In the genomic region with DNA sequence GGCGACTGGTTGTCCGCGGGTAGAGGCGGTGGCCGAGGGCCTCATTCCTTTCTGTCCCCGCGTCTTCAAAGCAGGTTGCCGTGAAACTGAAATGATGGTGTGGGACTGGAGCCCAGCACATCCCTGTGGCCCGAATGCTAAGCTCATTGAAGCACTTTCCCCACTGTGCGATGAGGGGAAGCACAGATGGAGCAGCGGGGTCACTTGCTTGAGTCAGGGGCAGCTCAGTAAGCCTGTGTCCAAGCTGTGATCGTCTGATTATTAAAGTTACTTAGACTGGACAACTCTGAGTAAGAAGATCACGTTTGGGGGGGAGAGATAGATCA, we compare ENCODE assay signal across 8 mouse cellular contexts. TPM values are rescaled to one million over a fixed set of nuclear protein-coding genes. Genes with fewer than 3 reads are reported as not detected.
DNase-seq lines count a peak whose midpoint lies in the region; ATAC-seq and TF ChIP-seq lines count a peak whose summit lies in the region.

No protein-coding gene starts in this region.

- WGBS in heart, embryonic 10.5 days: under 1% methylated on average over 13 of the region's 13 CpGs
- WGBS in forebrain, embryonic 11.5 days: 1% methylated on average over 13 of the region's 13 CpGs
- WGBS in liver, embryonic 12.5 days (ENCODE audit: insufficient replicate concordance): under 1% methylated on average over 13 of the region's 13 CpGs

- H3K79me3 ChIP-seq in C2C12 (ENCODE audit: low read depth): no peaks in the 10 kb centered on the region

- intact Hi-C loops in heart, postnatal 10 days (cut with DNase I): loop anchor here (1.0 to 10.0 kb wide), 4 partner anchors 25 to 199 kb away; no protein-coding TSS in a partner anchor

- no peak for TF ChIP-seq CTCF in C2C12 (IDR thresholded peaks at IDR 0.05; ENCODE audit: control insufficient read depth, insufficient read depth, insufficient read length)

- H3K27ac ChIP-seq in heart, embryonic 10.5 days: peak overlapping the region; percentile 87
- no peak overlapping the region for H3K27ac ChIP-seq in forebrain, embryonic 11.5 days (ENCODE audit: low read depth, low read length)
- H3K27ac ChIP-seq in liver, embryonic 12.5 days: no peak overlapping the region

- no peak for DNase-seq in heart, embryonic 10.5 days (ENCODE audit: low spot score)
- DNase-seq in heart, postnatal 10 days: no peak
- DNase-seq in forebrain, embryonic 11.5 days (ENCODE audit: low spot score): no peak
- no peak for DNase-seq in cerebellum, postnatal 14 days
- no peak for DNase-seq in layer of hippocampus, postnatal 36 days

- no peaks in the 10 kb centered on the region for H3K9me3 ChIP-seq in heart, embryonic 10.5 days
- H3K9me3 ChIP-seq in forebrain, embryonic 11.5 days (ENCODE audit: control insufficient read depth, low read length): no peaks in the 10 kb centered on the region
- H3K9me3 ChIP-seq in liver, embryonic 12.5 days (replicated peaks): no peaks in the 10 kb centered on the region

- H3K4me2 ChIP-seq in forebrain, embryonic 11.5 days (ENCODE audit: low read depth, low read length, severe bottlenecking): peak overlapping the region; percentile 92
- H3K4me2 ChIP-seq in liver, embryonic 12.5 days: peak overlapping the region; percentile 99

- peak overlapping the region; percentile 82 for H3ac ChIP-seq in C2C12 (ENCODE audit: control insufficient read depth, insufficient read length, low read depth)

- H3K36me3 ChIP-seq in heart, embryonic 10.5 days: peaks cover 19% of the 10 kb centered on the region
- peaks cover 5% of the 10 kb centered on the region for H3K36me3 ChIP-seq in C2C12 (ENCODE audit: control insufficient read depth, insufficient read depth)
- peaks cover 3% of the 10 kb centered on the region; the same call in 1 of the 2 replicates for H3K36me3 ChIP-seq in forebrain, embryonic 11.5 days (ENCODE audit: control insufficient read depth, insufficient read depth, low read length)
- peaks cover 20% of the 10 kb centered on the region for H3K36me3 ChIP-seq in liver, embryonic 12.5 days

- H3K27me3 ChIP-seq in heart, embryonic 10.5 days (ENCODE audit: insufficient read depth, poor library complexity, severe bottlenecking): no peaks in the 10 kb centered on the region
- no peaks in the 10 kb centered on the region for H3K27me3 ChIP-seq in C2C12 (ENCODE audit: control insufficient read depth, insufficient read depth, insufficient read length)
- no peaks in the 10 kb centered on the region for H3K27me3 ChIP-seq in forebrain, embryonic 11.5 days (ENCODE audit: control insufficient read depth, insufficient read depth, low read length)
- peaks cover 7% of the 10 kb centered on the region; the same call in 1 of the 2 replicates for H3K27me3 ChIP-seq in liver, embryonic 12.5 days (replicated peaks)

- H3K4me1 ChIP-seq in heart, embryonic 10.5 days: peaks cover 57% of the 10 kb centered on the region
- peaks cover 17% of the 10 kb centered on the region; the same call in 1 of the 2 replicates for H3K4me1 ChIP-seq in forebrain, embryonic 11.5 days (replicated peaks; ENCODE audit: control insufficient read depth, insufficient read depth, low read length)
- H3K4me1 ChIP-seq in liver, embryonic 12.5 days: peaks cover 55% of the 10 kb centered on the region

- peak overlapping the region; percentile 74 for H3K9ac ChIP-seq in forebrain, embryonic 11.5 days (ENCODE audit: low read length)
- H3K9ac ChIP-seq in liver, embryonic 12.5 days: peak overlapping the region; percentile 61

- no peak for ATAC-seq in forebrain, embryonic 11.5 days (replicated peaks; ENCODE audit: low FRiP score)
- peak; percentile 22; the same call in 1 of the 2 replicates for ATAC-seq in liver, embryonic 12.5 days
- no peak for ATAC-seq in cerebellum, adult (ENCODE audit: insufficient number of reproducible peaks, low FRiP score, low TSS enrichment)

- H3K79me2 ChIP-seq in C2C12 (ENCODE audit: control insufficient read depth, insufficient read depth): peaks cover 10% of the 10 kb centered on the region

- H3K4me3 ChIP-seq in heart, embryonic 10.5 days: peak overlapping the region; percentile 78
- H3K4me3 ChIP-seq in C2C12 (ENCODE audit: insufficient read depth, poor library complexity, severe bottlenecking): peak overlapping the region; percentile 30
- peak overlapping the region; percentile 51 for H3K4me3 ChIP-seq in forebrain, embryonic 11.5 days (ENCODE audit: low read depth, low read length)
- peak overlapping the region; percentile 72 for H3K4me3 ChIP-seq in liver, embryonic 12.5 days

TF ChIP-seq in C2C12, 6 proteins besides CTCF, POLR2A, EP300 and RAD21:
- no peak for TF ChIP-seq MYOD1 (IDR thresholded peaks at IDR 0.05; ENCODE audit: control insufficient read depth, insufficient read length, low read depth)
- no peak for TF ChIP-seq MYOG (IDR thresholded peaks at IDR 0.05; ENCODE audit: control insufficient read depth, extremely low read depth, insufficient read length)
- TF ChIP-seq CEBPB (IDR thresholded peaks at IDR 0.05; ENCODE audit: low read depth): no peak

RNA-seq across cellular contexts. Expression of gene AI413582, which starts 0.3 kb away (rescaled TPM):
- 19.7 and 21.0 TPM in 2 replicates for polyA plus RNA-seq in heart, embryonic 10.5 days (2016; fragmentation: Nextera tagmentation; extraction: Ambion mirVana)
- total RNA-seq in heart, postnatal 10 days (2021): 10 to 100 TPM; 10.2 to 11.2 TPM
- polyA plus RNA-seq in C2C12 (2012; fragmentation: generic; extraction: Trizol): 37.9 TPM
- 14.6 and 16.7 TPM in 2 replicates for polyA plus RNA-seq in forebrain, embryonic 11.5 days (2014; fragmentation: Nextera tagmentation; extraction: Ambion mirVana)
- 14.1 and 16.8 TPM in 2 replicates for polyA plus RNA-seq in liver, embryonic 12.5 days (2016; fragmentation: Nextera tagmentation; extraction: Ambion mirVana)
- 10 to 100 TPM; 62.6 to 63.9 TPM for total RNA-seq in layer of hippocampus, postnatal 36 days (2021)

RNA-seq across cellular contexts. Expression of gene Hmga1, which starts 9.6 kb away (rescaled TPM):
- polyA plus RNA-seq in heart, embryonic 10.5 days (2016; fragmentation: Nextera tagmentation; extraction: Ambion mirVana): 438 and 609 TPM in 2 replicates
- total RNA-seq in heart, postnatal 10 days (2021): 10 to 100 TPM; 42.5 to 47.3 TPM
- 397 TPM for polyA plus RNA-seq in C2C12 (2012; fragmentation: generic; extraction: Trizol)
- polyA plus RNA-seq in forebrain, embryonic 11.5 days (2014; fragmentation: Nextera tagmentation; extraction: Ambion mirVana): 427 and 461 TPM in 2 replicates
- polyA plus RNA-seq in liver, embryonic 12.5 days (2016; fragmentation: Nextera tagmentation; extraction: Ambion mirVana): 295 and 306 TPM in 2 replicates
- total RNA-seq in layer of hippocampus, postnatal 36 days (2021): 10 to 100 TPM; 35.2 to 36.0 TPM

RNA-seq across cellular contexts. Expression of gene Grm4, which starts 44.7 kb away (rescaled TPM):
- 0.02 and 0.34 TPM in 2 replicates for polyA plus RNA-seq in heart, embryonic 10.5 days (2016; fragmentation: Nextera tagmentation; extraction: Ambion mirVana)
- under 1 TPM in 1 of 2 experiments, not detected in 1; 0.20 TPM for total RNA-seq in heart, postnatal 10 days (2021)
- not detected for polyA plus RNA-seq in C2C12 (2012; fragmentation: generic; extraction: Trizol)
- polyA plus RNA-seq in forebrain, embryonic 11.5 days (2014; fragmentation: Nextera tagmentation; extraction: Ambion mirVana): 0.99 and 1.3 TPM in 2 replicates
- 0.05 TPM in 1 of 2 replicates, not detected in the other for polyA plus RNA-seq in liver, embryonic 12.5 days (2016; fragmentation: Nextera tagmentation; extraction: Ambion mirVana)
- total RNA-seq in layer of hippocampus, postnatal 36 days (2021): 1 to 10 TPM; 8.9 to 9.6 TPM

RNA-seq across cellular contexts. Expression of gene Nudt3, which starts 57.4 kb away (rescaled TPM):
- polyA plus RNA-seq in heart, embryonic 10.5 days (2016; fragmentation: Nextera tagmentation; extraction: Ambion mirVana): 89.7 and 107 TPM in 2 replicates
- total RNA-seq in heart, postnatal 10 days (2021): 100 to 1,000 TPM; 380 to 410 TPM
- polyA plus RNA-seq in C2C12 (2012; fragmentation: generic; extraction: Trizol): 123 TPM
- polyA plus RNA-seq in forebrain, embryonic 11.5 days (2014; fragmentation: Nextera tagmentation; extraction: Ambion mirVana): 50.5 and 56.8 TPM in 2 replicates
- polyA plus RNA-seq in liver, embryonic 12.5 days (2016; fragmentation: Nextera tagmentation; extraction: Ambion mirVana): 51.2 and 53.9 TPM in 2 replicates
- total RNA-seq in layer of hippocampus, postnatal 36 days (2021): 100 to 1,000 TPM; 564 to 566 TPM
